Mouse (Mus musculus): ENCODE results near the gene Dcaf5.

GRCm38 (mm10) chr12:80404139-80404538, 32.3 kb downstream of the Dcaf5 start:
- no peak for TF ChIP-seq CTCF (IDR thresholded peaks at IDR 0.05; ENCODE audit: low read depth)
- TF ChIP-seq EP300 (optimal IDR thresholded peaks at IDR 0.05) = no peak

All from stomach, postnatal 0 days (tissue).